Comparison of ENCODE assay signal across 19 mouse cellular contexts in genomic region chr13:83638735-83639134, GRCm38 (mm10).
"Had no signal": no experiment of that assay in that cellular context is flagged by ENCODE, and none has a peak within 500 bp of the region (broad histone marks: within the 10 kb centered on the region; RNA-seq: fewer than 3 reads in every experiment).

No protein-coding gene starts in this region.

- H3K27ac ChIP-seq: liver, embryonic 15.5 days; midbrain, embryonic 10.5 days; midbrain, embryonic 12.5 days; neural tube, embryonic 13.5 days; neural tube, embryonic 15.5 days had no signal

- H3K9me3 ChIP-seq: liver, embryonic 15.5 days; midbrain, embryonic 10.5 days; midbrain, embryonic 12.5 days; neural tube, embryonic 13.5 days; neural tube, embryonic 15.5 days had no signal

- H3K9ac ChIP-seq: liver, embryonic 15.5 days; lung, embryonic 14.5 days; midbrain, embryonic 12.5 days; neural tube, embryonic 13.5 days; neural tube, embryonic 15.5 days had no signal

- H3K4me3 ChIP-seq: liver, embryonic 15.5 days; midbrain, embryonic 10.5 days; midbrain, embryonic 12.5 days; myocyte; neural tube, embryonic 13.5 days; neural tube, embryonic 15.5 days had no signal

- H3K4me1 ChIP-seq: liver, embryonic 15.5 days; midbrain, embryonic 10.5 days; neural tube, embryonic 13.5 days; neural tube, embryonic 15.5 days had no signal

- H3K36me3 ChIP-seq: liver, embryonic 15.5 days; midbrain, embryonic 10.5 days; midbrain, embryonic 12.5 days; neural tube, embryonic 13.5 days; neural tube, embryonic 15.5 days had no signal

- H3K27me3 ChIP-seq: liver, embryonic 15.5 days; midbrain, embryonic 12.5 days; neural tube, embryonic 13.5 days; neural tube, embryonic 15.5 days had no signal

- ATAC-seq: midbrain, embryonic 16.5 days had no signal

- H3K4me2 ChIP-seq: liver, embryonic 15.5 days; lung, embryonic 14.5 days; midbrain, embryonic 12.5 days; neural tube, embryonic 13.5 days; neural tube, embryonic 15.5 days had no signal

- DNase-seq: lung, adult 18-20 months; lung, embryonic 14.5 days; lung, postnatal 10 days; lung, postnatal 4 days; midbrain, embryonic 14.5 days; right cerebral cortex, adult 18-20 months; right cerebral cortex, postnatal 25 days; right cerebral cortex, postnatal 4 days; spleen, adult 18-20 months; thymus, adult 18-20 months; thymus, postnatal 14 days; thymus, postnatal 36 days had no signal
